Mouse (Mus musculus) cerebellum, postnatal 25 days (tissue): ENCODE measurements around the gene Gtpbp2.

Experiments
- DNase-seq, 2 experiments: peaks; one replicate each; pipeline ENCODE4 v3.0.0; 2021; ENCODE audit warnings: mixed read lengths in 2 of 2

The Gtpbp2 gene

GRCm38 (mm10) chr17:46154336-46154735, 6.5 kb upstream of the Gtpbp2 start:
- no peak for DNase-seq

- no peak for DNase-seq
Measured at GRCm38 (mm10) chr17:46156680-46157079, 4.2 kb upstream of the Gtpbp2 start.

- DNase-seq = no peak
Measured at GRCm38 (mm10) chr17:46157131-46157530, 3.7 kb upstream of the Gtpbp2 start.

GRCm38 (mm10) chr17:46159236-46159635, 1.6 kb upstream of the Gtpbp2 start:
- no peak for DNase-seq

GRCm38 (mm10) chr17:46160090-46160662, 656 bp upstream of the Gtpbp2 start:
- peak; percentile 82 to 89 for DNase-seq

GRCm38 (mm10) chr17:46161179-46161578, 347 bp downstream of the Gtpbp2 start:
- no peak for DNase-seq

GRCm38 (mm10) chr17:46161710-46162109, 878 bp downstream of the Gtpbp2 start:
- peak in 1 of 2 experiments; percentile 26 for DNase-seq

GRCm38 (mm10) chr17:46162551-46162950, 1.7 kb downstream of the Gtpbp2 start:
- no peak for DNase-seq

GRCm38 (mm10) chr17:46162951-46163421, 2.2 kb downstream of the Gtpbp2 start:
- peak in 1 of 2 experiments; percentile 30 for DNase-seq

- no peak for DNase-seq
Measured at GRCm38 (mm10) chr17:46164301-46164700, 3.5 kb downstream of the Gtpbp2 start.

- no peak for DNase-seq
Measured at GRCm38 (mm10) chr17:46164791-46165190, 4.0 kb downstream of the Gtpbp2 start.

- no peak for DNase-seq
Measured at GRCm38 (mm10) chr17:46165460-46165859, 4.6 kb downstream of the Gtpbp2 start.

GRCm38 (mm10) chr17:46166270-46166669, 5.4 kb downstream of the Gtpbp2 start:
- peak in 1 of 2 experiments; percentile 35 for DNase-seq

- peak in 1 of 2 experiments; percentile 41 for DNase-seq
Measured at GRCm38 (mm10) chr17:46167014-46167413, 6.2 kb downstream of the Gtpbp2 start.

- no peak for DNase-seq
Measured at GRCm38 (mm10) chr17:46168318-46168717, 7.5 kb downstream of the Gtpbp2 start.

- DNase-seq = no peak
Measured at GRCm38 (mm10) chr17:46168768-46169167, 7.9 kb downstream of the Gtpbp2 start.

- DNase-seq = peak in 1 of 2 experiments; percentile 38
Measured at GRCm38 (mm10) chr17:46170538-46170937, 9.7 kb downstream of the Gtpbp2 start.

- no peak for DNase-seq
Measured at GRCm38 (mm10) chr17:46182273-46182672, 21.4 kb downstream of the Gtpbp2 start.

GRCm38 (mm10) chr17:46188829-46189228, 28.0 kb downstream of the Gtpbp2 start:
- DNase-seq = no peak

GRCm38 (mm10) chr17:46201151-46201550, 40.3 kb downstream of the Gtpbp2 start:
- DNase-seq = no peak

GRCm38 (mm10) chr17:46202421-46203071, 41.7 kb downstream of the Gtpbp2 start, which contains the start of the genes Polh and Xpo5:
Gene Polh (minus strand): TSS chr17:46202645.
Gene Xpo5 (plus strand): TSS chr17:46202782.
- DNase-seq = peak; percentile 95 to 97

- no peak for DNase-seq
Measured at GRCm38 (mm10) chr17:46203078-46203477, 42.2 kb downstream of the Gtpbp2 start.

- no peak for DNase-seq
Measured at GRCm38 (mm10) chr17:46206676-46207075, 45.8 kb downstream of the Gtpbp2 start.

- DNase-seq = no peak
Measured at GRCm38 (mm10) chr17:46210550-46210949, 49.7 kb downstream of the Gtpbp2 start.
